Mouse (Mus musculus) G1E (cell line): Measurements from ENCODE around the gene Afp. TPM values are rescaled to one million over a fixed set of nuclear protein-coding genes. Genes with fewer than 3 reads are reported as not detected.

ENCODE experiments used
- ATAC-seq: 2 replicates; pipeline ENCODE4 v1.8.0; 2016; ENCODE audit warnings: mild to moderate bottlenecking; ENCODE audit not compliant: insufficient number of reproducible peaks, poor library complexity, low FRiP score, severe bottlenecking; ENCODE audit errors: extremely low read depth
- DNase-seq: peaks from one replicate; pipeline ENCODE4 v3.0.0; 2012; ENCODE audit warnings: low spot score
- H3K27me3 ChIP-seq: 2 replicates; pipeline ENCODE4 v1.6.1; 2012; ENCODE audit warnings: mild to moderate bottlenecking, low read length, inconsistent platforms; ENCODE audit not compliant: insufficient read depth
- H3K36me3 ChIP-seq: replicated peaks from 2 replicates; pipeline ENCODE3; 2012; ENCODE audit warnings: mild to moderate bottlenecking, inconsistent platforms
- H3K4me1 ChIP-seq: 2 replicates; pipeline ENCODE4 v1.6.1; 2012; ENCODE audit warnings: low read depth, low read length, inconsistent platforms, mixed read lengths; ENCODE audit not compliant: insufficient read depth
- H3K4me3 ChIP-seq: 2 replicates; pipeline ENCODE4 v1.5.1; 2012; ENCODE audit warnings: low read depth, mild to moderate bottlenecking, inconsistent platforms, low read length, moderate library complexity, mixed read lengths
- H3K9me3 ChIP-seq: replicated peaks from 2 replicates; pipeline ENCODE4 v1.6.1; 2012; ENCODE audit warnings: inconsistent platforms
- CTCF ChIP-seq: IDR thresholded peaks from 2 replicates; pipeline ENCODE4 v1.5.1; 2012; ENCODE audit warnings: low read depth, low read length, inconsistent platforms, mixed read lengths
- GATA1 ChIP-seq: IDR thresholded peaks from 2 replicates; pipeline ENCODE4 v1.6.1; 2012; ENCODE audit warnings: borderline replicate concordance, low read length, inconsistent platforms, mixed read lengths
- GATA2 ChIP-seq: IDR thresholded peaks from 2 replicates; pipeline ENCODE4 v1.6.1; 2012; ENCODE audit warnings: low read depth, low read length, inconsistent platforms, borderline replicate concordance
- POLR2AphosphoS5 ChIP-seq: IDR thresholded peaks from 2 replicates; pipeline ENCODE4 v1.6.1; 2012; ENCODE audit warnings: low read depth, low read length, inconsistent platforms; ENCODE audit not compliant: insufficient replicate concordance
- TAL1 ChIP-seq: conservative IDR thresholded peaks from 2 replicates; pipeline ENCODE4 v1.6.1; 2012; ENCODE audit warnings: low read depth, low read length, inconsistent platforms, mixed read lengths
- polyA plus RNA-seq: library from polyadenylated mRNA; stranded (reverse); fragments of >175 nt; gene quantifications from 2 replicates; pipeline ENCODE4 v1.2.3, GENCODE M21; 2012
- total RNA-seq, 2 experiments: library from RNA; stranded (forward) in 1 of 2; stranded (reverse) in 1 of 2; fragments of 200-1000 nt in 1 of 2; fragments of >200 nt in 1 of 2; fragmentation: Nextera tagmentation in 1 of 2; gene quantifications; 2 replicates each; pipeline ENCODE4 v1.2.3; 2014 to 2017

Gene Afp
- total and polyA plus RNA-seq, 3 experiments = 1.7 TPM; not detected in 2

GRCm38 (mm10) chr5:90515561-90515960 lies 25.0 kb downstream of the Afp start:
- ATAC-seq (no peak), DNase-seq (no peak)
- Histone ChIP-seq H3K9me3 (no peaks in the 10 kb centered on the region), H3K4me3 (no peak overlapping the region), H3K4me1 (no peaks in the 10 kb centered on the region), H3K27me3 (peaks cover 7% of the 10 kb centered on the region), H3K36me3 (no peaks in the 10 kb centered on the region)
- TF ChIP-seq GATA2 = no peak
- TF ChIP-seq CTCF = no peak
- no peak for TF ChIP-seq TAL1
- no peak for TF ChIP-seq POLR2AphosphoS5
- no peak for TF ChIP-seq GATA1

GRCm38 (mm10) chr5:90518356-90519100 lies 28.0 kb downstream of the Afp start, which contains the start of gene Afm:
Gene Afm (plus strand): TSS chr5:90518932.
- no peaks in the 10 kb centered on the region for H3K9me3 ChIP-seq
- H3K4me1 ChIP-seq = no peaks in the 10 kb centered on the region
- ATAC-seq = no peak
- no peak within 1 kb of the TSS for H3K4me3 ChIP-seq
- H3K27me3 ChIP-seq = no peaks in the 10 kb centered on the region
- no peak for DNase-seq
- TF ChIP-seq GATA2 = no peak
- H3K36me3 ChIP-seq = no peaks in the 10 kb centered on the region

GRCm38 (mm10) chr5:90551191-90551590 lies 60.7 kb downstream of the Afp start:
- Histone ChIP-seq H3K9me3 (no peaks in the 10 kb centered on the region), H3K4me3 (no peak overlapping the region), H3K4me1 (no peaks in the 10 kb centered on the region), H3K27me3 (no peaks in the 10 kb centered on the region), H3K36me3 (no peaks in the 10 kb centered on the region)
- ATAC-seq (no peak), DNase-seq (no peak)
- TF ChIP-seq TAL1 (no peak), GATA2 (no peak), CTCF (no peak), POLR2AphosphoS5 (no peak), GATA1 (no peak)

- H3K4me3 ChIP-seq = no peak overlapping the region
- ATAC-seq = no peak
- DNase-seq = no peak
- H3K36me3 ChIP-seq = no peaks in the 10 kb centered on the region
- H3K4me1 ChIP-seq = no peaks in the 10 kb centered on the region
- H3K27me3 ChIP-seq = no peaks in the 10 kb centered on the region
- H3K9me3 ChIP-seq = no peaks in the 10 kb centered on the region
- no peak for TF ChIP-seq GATA1
- TF ChIP-seq CTCF = no peak
- TF ChIP-seq POLR2AphosphoS5 = no peak
- TF ChIP-seq GATA2 = no peak
Observed at GRCm38 (mm10) chr5:90556052-90556451, 65.5 kb downstream of the Afp start.

Other genes with a start within 250 kb of the Afp start
- gene Ankrd17, start 124.2 kb upstream of the Afp start, total RNA-seq (2014; fragmentation: Nextera tagmentation) = 161 and 182 TPM in 2 replicates
- gene Ankrd17, start 124.2 kb upstream of the Afp start, total RNA-seq (2017) = 82.0 and 97.9 TPM in 2 replicates
- 17.5 and 23.3 TPM in 2 replicates for gene Ankrd17, start 124.2 kb upstream of the Afp start, polyA plus RNA-seq
- 8.3 and 15.5 TPM in 2 replicates for gene Gm9958, start 123.5 kb upstream of the Afp start, total RNA-seq (2014; fragmentation: Nextera tagmentation)
- 4.3 and 4.4 TPM in 2 replicates for gene Gm9958, start 123.5 kb upstream of the Afp start, total RNA-seq (2017)
- gene Gm9958, start 123.5 kb upstream of the Afp start, polyA plus RNA-seq = 0.13 and 0.25 TPM in 2 replicates
- gene Alb, start 29.8 kb upstream of the Afp start, total RNA-seq (2014; fragmentation: Nextera tagmentation) = not detected in 2 replicates
- 0.17 TPM in 1 of 2 replicates, not detected in the other for gene Alb, start 29.8 kb upstream of the Afp start, total RNA-seq (2017)
- gene Alb, start 29.8 kb upstream of the Afp start, polyA plus RNA-seq = not detected in 2 replicates
- gene Afm, start 28.2 kb downstream of the Afp start, total RNA-seq (2014; fragmentation: Nextera tagmentation) = not detected in 2 replicates
- gene Afm, start 28.2 kb downstream of the Afp start, total RNA-seq (2017) = 0.06 TPM in 1 of 2 replicates, not detected in the other
- gene Afm, start 28.2 kb downstream of the Afp start, polyA plus RNA-seq = not detected in 2 replicates
- not detected in 2 replicates for gene 5830473C10Rik, start 70.4 kb downstream of the Afp start, total RNA-seq (2014; fragmentation: Nextera tagmentation)
- gene 5830473C10Rik, start 70.4 kb downstream of the Afp start, total RNA-seq (2017) = 0.12 TPM in 1 of 2 replicates, not detected in the other
- gene 5830473C10Rik, start 70.4 kb downstream of the Afp start, polyA plus RNA-seq = not detected in 2 replicates
- not detected in 2 replicates for gene Rassf6, start 149.9 kb downstream of the Afp start, total RNA-seq (2014; fragmentation: Nextera tagmentation)
- not detected in 2 replicates for gene Rassf6, start 149.9 kb downstream of the Afp start, total RNA-seq (2017)
- not detected in 2 replicates for gene Rassf6, start 149.9 kb downstream of the Afp start, polyA plus RNA-seq